Mouse (Mus musculus): Measurements from ENCODE around the gene Zbtb20.

The Zbtb20 gene

DNA sequence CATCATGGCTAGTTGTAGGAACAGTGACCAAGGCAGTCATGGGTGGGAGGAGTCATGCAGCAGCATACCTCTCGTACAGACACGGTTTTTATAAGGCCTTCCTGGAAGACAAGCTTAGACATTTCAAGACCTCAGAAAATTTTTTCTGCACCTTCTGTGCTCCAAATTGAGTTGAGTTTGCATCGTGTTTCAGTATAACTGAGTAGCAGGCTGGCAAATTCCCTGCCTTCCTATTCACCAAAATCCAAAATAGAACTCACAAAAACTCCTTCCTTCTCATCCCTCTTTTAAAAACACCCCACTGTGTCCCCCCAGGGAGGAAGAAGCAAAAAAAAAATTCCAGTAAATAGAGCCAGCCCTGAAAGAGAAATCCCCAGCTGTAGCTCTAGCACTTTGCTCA is 606.4 kb downstream of the Zbtb20 start:
- DNase-seq (ENCODE audit: low spot score in 2 of 2), result no peak

DNA sequence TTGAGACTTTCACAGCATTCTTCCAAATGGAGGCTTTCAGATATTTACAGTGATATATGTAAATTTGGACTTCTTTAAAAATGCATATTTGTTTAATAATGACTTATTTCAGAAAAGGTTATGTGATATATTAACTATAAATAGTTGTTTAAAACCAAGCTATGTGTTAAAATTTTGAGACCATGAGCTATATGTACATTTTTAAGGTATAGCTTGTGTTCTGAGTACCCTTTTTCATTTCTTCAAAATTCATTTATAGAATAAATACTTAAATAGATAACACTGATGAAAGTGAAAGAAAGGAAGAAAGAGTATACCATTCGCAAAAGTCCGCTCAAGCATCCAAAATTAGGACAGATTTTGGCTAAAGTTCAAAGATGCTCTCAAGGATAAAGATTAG is 607.1 kb downstream of the Zbtb20 start:
- no peak for DNase-seq (ENCODE audit: low spot score in 2 of 2)

DNA sequence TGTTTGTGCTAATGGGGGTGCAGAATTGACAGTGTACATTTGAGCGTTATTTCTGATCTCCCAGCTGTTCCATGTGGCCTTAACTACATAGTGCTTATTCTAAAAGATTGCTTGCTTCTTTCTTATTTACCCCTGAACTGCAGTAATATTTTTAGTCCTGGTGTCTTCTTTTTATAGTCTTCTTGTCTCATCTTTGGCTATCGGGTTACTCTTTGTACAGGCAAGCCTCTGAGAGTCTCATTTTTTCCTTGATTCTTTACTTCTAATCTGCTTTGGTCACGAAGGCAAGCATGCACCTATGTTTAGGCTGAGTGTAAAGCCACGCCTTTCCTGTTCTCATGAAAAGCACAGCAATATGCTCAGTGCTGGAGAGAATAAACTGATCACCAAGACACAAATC is 608.7 kb downstream of the Zbtb20 start:
- no peak for DNase-seq (ENCODE audit: low spot score in 2 of 2)

DNA sequence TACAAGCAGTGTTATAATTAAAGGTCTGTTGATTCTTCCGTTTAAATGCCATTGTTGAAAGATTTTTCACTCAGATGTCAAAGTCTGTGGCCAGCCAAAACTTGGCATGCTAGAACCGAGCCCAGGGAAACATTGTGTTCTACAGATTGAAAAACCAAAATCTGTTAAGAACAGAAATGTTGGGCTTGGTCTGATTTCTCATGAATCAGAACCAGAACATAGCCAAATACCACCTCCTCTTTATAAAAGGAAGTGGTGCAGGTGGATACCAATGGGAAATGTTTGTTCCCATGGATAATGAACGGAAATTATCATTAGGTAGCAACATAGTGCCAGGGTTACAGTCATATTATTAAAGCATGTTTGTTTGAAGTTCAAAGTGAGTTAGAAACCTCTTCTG is 613.7 kb downstream of the Zbtb20 start:
- no peak for DNase-seq (ENCODE audit: low spot score in 2 of 2)

DNA sequence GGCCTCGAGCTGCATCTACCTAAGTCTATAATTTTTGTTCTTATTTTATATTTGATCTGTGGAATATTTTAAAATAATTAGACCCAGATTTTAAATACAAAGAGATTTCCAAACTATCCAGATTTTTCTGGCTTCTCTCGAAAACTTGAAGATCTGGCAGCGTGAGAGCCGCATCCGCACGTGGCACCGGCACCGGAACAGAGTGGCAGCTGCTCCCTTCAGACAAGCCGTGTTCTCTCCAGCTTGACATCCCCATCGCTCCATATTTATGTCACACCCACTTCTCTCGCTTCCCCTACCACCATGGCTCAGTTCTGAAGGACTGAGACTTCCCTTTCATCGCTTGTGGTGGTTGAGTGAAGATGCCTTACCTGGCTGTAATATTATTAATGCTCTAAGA is 614.3 kb downstream of the Zbtb20 start:
- no peak for DNase-seq (ENCODE audit: low spot score in 2 of 2)

DNA sequence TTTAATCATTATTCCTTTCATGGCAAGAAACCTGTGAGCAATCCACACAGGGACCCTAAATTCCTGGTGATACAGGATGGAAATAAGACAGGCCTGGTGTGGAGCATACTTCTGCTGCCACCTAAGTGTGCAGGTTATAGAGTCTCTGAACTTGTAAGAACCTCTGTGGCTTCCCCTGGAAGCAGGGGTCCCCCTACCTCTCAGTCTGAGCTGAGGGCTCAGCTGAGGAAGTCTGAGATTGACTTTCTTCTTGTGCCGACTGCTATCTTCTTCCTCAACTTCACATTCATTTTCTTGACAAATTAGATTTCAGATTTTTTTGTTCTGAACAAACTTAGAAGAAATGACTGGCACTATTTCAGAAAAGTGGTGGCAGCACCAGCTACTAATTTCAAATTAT is 617.2 kb downstream of the Zbtb20 start:
- DNase-seq (ENCODE audit: low spot score in 2 of 2), result no peak

DNA sequence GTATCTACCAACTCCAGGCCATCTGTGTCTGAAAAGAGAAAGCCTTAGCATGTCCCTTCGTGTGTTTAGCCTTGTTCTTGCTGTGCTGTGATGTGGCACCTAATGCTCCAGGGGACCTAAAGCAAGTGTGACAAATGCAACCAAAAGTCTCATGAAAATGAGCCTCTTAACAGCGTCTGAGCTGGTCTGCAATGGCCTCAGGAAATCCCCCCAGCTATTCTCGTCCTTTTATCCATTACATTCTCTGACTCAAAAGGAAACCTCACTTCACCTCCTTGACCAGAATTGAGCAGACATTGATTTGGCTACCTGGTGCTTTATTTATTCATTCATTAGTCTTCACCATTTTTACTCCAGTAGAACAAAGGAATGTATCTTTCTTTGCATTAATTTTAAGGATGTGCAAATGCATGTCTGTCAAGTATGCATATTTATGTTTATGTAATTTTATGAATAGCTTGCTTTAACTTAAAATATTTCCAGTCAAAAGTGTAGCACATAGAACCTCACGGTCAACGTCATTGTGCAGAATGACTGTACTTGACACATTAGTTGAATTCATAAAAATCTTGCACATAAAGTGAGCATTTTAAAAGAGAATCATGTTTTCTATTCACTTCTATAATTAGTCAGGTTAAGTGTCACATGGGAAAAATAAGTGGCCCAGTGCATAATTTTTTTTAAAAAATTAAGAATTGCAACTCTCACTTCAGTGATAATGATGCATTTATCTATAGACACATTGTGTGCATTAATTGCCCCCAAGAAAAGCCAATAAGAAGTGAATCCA is 618.1 kb downstream of the Zbtb20 start:
- DNase-seq (ENCODE audit: low spot score in 2 of 2), result no peak

DNA sequence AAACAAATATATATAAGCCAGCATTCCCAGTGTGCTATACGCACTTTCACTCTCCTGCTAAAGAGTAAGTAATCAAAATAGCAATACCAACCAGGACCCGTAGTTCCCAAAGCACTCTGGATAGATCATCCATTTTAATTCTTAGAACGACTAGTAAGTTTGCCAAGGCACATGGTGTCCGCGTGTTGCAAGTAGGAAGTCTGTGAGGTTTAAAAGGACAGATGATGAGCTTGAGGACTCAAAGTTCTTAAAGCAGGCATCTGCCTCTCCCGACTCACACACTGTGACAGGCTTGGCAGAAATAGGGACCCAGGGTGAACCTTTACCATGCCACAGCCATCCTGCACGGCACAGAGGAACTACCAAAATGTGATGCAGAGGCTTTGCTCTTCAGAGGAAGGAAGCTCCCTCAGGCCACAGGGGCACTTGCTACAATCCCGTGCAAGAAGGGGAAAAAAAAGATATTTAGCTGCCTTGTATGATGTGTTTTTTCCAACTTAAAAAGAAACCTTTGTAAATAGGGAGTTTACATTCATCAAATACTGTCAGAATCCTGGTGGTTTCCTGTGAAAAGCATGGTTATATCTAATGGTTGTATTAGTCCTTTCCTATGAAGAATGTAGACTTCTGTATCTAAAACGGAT is 619.6 kb downstream of the Zbtb20 start:
- DNase-seq (ENCODE audit: low spot score in 2 of 2), result no peak

DNA sequence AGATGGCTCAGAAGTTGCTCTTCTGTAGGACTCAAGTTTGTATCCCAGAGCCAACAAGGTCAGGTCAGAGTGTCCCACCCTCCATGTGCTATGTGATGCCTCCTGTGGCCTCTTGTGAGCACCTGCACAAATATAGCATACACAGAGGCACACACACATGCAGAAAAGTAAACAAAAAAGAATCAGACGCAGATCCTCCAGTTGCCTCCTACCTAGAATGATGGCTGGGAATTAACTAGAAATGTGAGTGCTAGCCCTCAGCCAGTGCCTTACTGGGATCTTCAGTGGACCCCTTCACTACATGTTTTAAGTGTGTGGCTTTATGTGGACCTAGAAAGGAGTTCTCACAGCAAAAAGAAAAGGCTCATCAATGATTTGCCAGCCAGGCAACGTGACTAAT is 621.4 kb downstream of the Zbtb20 start:
- DNase-seq (ENCODE audit: low spot score in 2 of 2), result no peak

DNA sequence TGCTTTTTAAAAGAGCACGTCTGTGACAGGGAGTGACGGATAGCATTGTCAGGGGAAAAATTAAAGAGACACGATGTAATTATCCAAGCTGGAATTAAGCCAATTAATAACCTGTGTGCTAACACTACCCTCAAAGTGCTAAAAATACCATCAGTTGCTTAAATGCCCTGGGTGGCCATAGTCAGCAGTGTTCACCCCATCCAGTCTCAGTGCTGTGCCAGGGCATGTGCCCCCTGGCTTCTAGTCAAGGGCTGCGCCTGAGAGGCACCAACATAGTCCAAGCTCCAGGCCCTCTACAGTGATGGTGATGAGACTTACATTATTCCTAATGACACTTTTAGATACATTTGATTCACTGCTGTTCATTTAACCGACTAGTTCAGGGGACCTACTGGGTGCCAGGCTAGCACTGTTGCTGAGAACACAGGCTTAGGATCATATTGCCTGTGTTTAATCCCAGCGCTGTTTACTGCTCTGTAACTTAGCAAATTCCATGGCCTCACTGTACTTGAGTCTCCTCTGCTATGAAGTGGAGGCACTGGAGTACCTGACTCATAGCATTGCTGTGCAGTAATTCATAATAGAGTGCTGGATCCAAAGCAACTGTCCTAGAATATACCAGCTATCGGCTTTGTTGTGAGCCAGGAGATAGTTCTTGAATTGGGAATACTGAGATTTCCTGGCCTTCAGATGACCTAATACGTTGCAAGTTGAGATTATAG is 624.6 kb downstream of the Zbtb20 start:
- no peak for DNase-seq (ENCODE audit: low spot score in 2 of 2)

DNA sequence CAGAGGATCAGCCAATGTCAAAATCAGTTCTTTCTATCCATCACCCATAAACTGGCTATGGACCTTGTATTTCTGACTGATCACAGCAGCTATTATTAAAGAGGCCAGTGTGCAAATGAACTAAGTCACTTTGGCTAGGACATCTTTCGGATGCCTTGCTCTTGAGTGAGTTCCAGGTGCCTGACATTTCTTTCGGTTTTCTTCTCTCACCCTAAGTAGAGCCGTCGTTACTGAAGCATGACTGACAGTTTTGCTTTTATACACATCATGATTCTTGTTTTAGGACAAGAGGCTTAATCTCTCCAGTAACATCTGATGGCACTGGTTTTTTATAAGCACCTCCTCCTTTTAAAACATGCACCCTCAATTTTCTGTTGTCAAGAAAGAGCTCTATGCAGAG is 625.6 kb downstream of the Zbtb20 start:
- DNase-seq (ENCODE audit: low spot score in 2 of 2), result no peak

DNA sequence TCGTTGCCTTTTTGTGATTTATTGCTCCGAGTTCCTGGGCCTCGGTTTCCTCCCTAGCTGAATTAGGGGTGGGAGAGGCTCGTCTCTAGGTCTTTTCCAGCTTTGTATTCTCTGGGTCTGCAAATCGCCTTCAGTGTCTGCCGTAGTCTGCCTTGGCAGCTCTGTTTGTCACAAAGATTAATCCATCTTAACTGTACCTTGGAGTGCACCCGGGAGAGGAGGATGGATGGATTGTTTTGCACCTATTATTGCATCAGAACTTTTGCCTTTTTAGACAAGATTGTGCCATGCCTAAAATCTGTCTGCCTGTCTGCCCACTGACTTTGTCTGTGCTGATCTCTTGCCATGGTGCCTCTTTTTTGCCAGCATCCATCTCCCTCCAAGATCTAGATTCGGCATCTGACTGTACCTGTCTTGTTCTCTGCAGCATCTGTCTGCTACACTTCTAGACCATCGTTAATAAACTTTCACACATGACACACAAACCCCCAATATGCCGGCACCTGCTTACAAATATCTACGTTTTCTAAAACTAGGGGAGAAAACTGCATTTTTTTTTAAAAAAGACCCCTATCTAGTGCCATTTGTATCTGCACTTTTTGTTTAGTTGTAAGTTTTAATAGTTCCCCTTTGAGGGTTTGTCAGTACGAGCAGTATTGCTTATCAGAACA is 626.8 kb downstream of the Zbtb20 start:
- no peak for DNase-seq (ENCODE audit: low spot score in 2 of 2)

DNA sequence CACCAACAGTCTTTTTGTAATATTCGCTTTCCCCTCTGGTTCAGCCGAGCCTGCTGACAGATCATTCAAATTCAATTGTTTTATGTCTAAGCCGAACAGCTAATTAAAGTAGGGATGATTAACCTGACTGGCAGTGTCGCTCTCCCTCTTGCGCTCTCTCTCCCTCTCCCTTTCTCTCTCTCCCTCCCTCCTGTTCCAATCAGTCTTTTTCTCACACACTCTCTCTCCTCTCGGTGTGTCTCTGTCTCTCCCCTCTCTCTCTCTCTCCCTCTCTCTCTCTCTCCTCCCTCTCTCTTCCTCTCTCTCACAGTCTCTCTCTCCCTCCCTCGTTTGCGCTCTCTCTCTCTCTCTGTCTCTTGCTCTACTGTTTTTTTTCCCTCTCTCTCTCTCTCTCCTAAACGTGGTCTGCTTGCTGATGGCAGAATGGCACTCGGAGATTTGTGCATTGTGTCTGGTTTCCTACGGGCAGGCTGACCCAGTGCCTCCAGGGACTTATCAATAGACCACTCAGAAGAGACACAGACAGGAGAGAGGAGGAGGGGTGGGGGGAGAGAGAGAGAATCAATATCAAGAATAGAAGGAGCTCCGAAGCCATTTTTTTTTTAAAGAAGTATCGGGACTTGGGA is 627.4 kb downstream of the Zbtb20 start:
- DNase-seq (ENCODE audit: low spot score in 2 of 2), result no peak

DNA sequence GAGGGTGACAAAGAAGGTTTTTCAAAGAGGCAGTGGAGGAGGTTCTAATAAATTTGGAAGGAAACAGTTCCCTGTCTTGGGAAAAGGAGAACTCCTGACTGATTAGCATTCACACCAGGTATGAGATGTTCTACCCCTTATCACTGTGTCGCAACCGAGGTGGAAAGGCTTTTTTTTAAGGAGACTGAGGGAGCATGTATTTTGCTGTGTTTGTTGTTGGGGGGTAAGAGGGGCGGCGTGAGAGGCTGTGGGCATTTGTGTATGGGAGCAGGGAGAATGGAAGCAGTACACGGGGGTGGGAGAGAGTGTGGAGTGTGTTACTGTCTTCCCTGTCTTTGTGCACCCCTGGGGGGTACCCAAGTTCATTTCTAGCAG is 627.9 kb downstream of the Zbtb20 start:
- DNase-seq (ENCODE audit: low spot score in 2 of 2), result no peak

DNA sequence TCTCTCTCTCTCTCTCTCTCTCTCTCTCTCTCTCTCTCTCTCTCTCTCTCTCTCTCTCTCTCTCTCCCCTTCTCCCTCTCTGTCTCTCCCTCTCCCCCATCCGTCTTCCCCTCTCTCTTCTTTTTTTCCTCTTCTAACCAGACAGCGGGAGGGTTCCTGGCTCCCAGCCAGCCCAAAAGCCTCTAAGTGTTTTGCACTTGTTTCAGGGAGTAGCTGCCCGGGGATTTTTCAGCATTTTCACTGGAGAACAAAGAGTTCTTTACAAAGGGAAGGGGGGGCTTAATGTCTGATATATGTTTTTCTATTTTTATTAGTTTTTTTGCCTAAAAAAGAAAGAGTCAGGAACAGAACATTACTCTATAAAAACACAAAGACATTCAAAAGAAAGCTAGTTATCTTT is 628.5 kb downstream of the Zbtb20 start:
- peak in 1 of 2 experiments; percentile 54 for DNase-seq (ENCODE audit: low spot score in 2 of 2)

DNA sequence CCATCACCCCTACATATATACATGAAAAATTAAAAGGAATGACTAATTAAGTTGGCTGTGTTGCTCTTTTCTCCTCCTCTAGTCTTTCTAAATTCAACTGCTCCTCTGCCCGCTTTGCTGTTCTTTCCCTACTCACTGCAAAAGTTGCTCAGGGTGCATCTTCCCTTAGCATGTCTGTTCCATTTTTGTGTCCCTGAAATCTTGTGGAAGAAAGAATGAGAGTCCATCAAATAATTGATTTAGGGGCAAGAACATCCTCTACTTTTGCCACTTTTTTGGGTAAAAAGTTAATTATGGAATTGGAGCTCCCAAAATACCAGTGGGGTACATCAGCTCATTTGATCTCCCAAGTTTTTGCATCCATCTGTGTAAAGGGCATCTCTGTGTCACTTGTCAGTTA is 628.9 kb downstream of the Zbtb20 start:
- DNase-seq (ENCODE audit: low spot score in 2 of 2), result no peak

DNA sequence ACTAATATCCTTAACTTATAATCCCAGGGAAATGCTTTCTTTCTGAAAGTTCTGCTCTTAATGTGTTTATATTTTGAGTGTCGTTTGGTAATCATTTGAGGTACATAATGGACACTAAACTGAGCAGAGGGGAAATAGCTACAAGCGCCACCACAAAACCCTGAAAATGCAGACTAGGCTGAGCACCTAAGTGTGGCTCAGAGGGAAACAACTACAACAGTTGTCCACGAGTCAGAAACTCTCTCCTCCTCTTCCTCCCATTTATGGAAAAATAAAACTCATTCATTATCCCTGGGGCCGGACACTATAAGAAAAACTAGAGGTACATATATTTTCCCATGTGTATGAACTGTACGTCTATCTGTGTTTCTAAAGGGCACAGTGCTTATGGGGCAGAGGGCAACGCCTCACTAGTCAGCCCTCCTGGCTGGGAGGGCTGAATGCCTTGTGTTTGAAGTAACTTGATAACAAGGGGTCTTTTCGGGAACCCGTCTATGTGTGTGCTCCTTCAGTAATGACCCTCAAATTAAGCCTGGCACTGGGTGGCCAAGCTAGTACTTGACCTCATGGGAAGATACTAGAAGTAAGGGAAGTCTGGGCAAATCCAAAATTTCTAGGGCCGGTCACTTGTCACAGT is 629.8 kb downstream of the Zbtb20 start:
- no peak for DNase-seq (ENCODE audit: low spot score in 2 of 2)

DNA sequence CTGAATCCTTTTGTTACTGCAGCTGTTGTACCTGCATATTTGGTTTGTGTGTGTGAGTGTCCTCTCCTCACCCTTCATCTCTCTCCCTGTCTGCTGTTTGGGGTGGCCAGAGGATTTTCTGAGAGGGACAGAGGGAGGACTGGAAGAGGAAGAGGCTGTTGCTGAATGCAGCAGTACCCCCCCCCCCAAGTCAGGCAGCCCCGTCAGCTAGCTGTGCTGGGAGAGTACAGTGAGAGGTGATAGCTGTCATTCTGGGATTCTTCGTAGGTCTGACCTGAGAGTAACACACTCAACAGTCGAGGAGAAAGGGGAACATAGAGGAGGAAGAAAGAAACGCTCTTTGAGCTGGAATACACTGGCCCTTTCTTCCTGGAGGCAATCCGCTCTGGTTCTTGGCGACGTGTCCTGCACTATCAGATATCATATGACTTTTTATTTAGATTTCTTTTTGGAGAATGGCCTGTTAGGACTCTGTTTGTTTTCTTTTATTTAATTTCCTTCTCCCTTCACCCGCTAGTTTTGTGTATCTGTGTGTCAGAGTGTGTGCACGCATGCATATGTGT is 630.6 kb downstream of the Zbtb20 start:
- no peak for DNase-seq (ENCODE audit: low spot score in 2 of 2)

DNA sequence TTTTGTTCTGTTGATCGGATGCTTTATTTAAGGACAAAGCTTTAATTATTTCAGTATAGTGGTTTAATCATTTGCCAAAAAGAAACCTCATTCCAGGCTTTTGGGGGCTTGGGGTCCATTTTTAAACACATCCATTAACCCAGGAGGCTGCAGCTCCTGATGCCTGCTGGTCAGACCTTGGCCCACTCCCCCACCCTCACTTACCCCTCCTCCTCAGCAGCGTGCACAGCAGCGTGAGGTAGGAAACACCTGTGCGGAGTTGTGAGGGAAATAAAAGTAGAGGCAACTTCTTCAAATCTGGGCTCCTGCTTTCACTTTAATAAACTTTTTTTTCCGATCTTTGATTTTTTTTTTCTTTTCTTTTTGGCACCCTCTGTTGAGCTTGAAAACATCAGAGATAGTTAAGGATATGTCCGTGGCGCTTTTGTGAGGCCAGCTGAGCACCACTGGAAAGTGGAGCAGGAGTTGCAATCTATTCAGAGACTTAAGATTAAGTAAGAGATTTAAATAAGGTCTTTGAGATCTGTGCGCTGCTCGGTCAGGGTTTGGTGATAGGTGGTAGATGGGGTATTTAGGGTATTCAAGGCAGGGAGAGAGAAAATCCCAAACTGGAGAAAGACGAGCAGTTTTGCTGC is 631.2 kb downstream of the Zbtb20 start:
- no peak for DNase-seq (ENCODE audit: low spot score in 2 of 2)

DNA sequence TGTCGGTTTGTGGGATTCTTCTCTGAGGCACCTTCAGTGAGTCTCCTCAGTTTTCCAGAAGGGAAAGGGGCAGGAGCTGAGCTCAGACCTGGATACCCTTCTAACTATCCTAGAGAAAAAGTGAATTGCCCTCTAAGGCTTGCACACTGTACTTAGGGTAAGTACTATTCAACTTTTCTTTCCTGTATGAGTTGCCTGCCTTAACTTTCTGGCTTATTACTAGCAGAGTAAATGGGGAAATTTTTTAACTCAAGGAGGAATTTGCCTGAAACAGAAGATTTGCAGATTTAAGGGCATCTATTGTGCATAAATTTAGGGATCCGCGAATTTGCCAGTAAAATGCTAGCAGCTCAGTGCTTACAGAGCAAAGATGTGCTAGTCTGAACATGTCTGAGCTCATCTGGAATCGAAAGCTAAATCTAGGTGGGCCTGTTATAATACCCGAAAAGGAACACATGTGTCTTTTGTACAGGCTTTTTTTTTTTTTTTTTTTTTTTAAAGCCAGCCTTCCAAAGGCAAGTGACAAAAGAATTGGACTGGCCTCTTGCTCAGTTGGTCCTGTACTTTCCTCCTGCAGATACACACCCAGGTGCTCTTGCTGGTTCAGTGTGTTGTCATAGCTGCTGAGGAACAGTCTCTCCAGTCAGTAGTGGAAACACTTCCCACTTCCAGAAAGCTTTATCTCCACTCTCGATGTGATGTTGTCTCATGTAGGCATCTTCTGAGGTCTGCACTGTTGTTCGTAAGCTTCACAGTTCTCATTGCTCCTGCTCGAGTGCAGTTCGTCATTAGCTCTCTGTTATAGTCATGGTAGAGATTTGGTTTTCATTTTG is 632.7 kb downstream of the Zbtb20 start:
- no peak for DNase-seq (ENCODE audit: low spot score in 2 of 2)
